Mouse (Mus musculus) heart, postnatal 25 days (tissue): Measurements from ENCODE around the gene Nr2f1. TPM values are rescaled to one million over a fixed set of nuclear protein-coding genes. Genes with fewer than 3 reads are reported as not detected.

ENCODE experiments used
- DNase-seq: peaks from one replicate; pipeline ENCODE4 v3.0.0; 2022; ENCODE audit warnings: low spot score
- intact Hi-C: fragments of 180-260 bp; cut with DNase I; formaldehyde crosslinking; loops from one replicate; pipeline ENCODE4 v1.15.1; 2025
- total RNA-seq, 2 experiments: library from RNA; stranded (reverse); gene quantifications; 2 replicates each; pipeline ENCODE4 v1.2.3; 2021

Nr2f1 gene
- total RNA-seq, 2 experiments from 2014 or later, result 2.3 to 2.9 TPM

GRCm38 (mm10) chr13:78183986-78184385, 15.6 kb downstream of the Nr2f1 start:
- intact Hi-C loops, result loop anchor here (5.0 kb wide), 1 partner anchor 317 kb away; no protein-coding TSS in a partner anchor
- DNase-seq, result no peak

GRCm38 (mm10) chr13:78183004-78183403, 16.6 kb downstream of the Nr2f1 start:
- no peak for DNase-seq
- intact Hi-C loops, result loop anchor here (5.0 kb wide), 1 partner anchor 316 kb away; no protein-coding TSS in a partner anchor

DNA sequence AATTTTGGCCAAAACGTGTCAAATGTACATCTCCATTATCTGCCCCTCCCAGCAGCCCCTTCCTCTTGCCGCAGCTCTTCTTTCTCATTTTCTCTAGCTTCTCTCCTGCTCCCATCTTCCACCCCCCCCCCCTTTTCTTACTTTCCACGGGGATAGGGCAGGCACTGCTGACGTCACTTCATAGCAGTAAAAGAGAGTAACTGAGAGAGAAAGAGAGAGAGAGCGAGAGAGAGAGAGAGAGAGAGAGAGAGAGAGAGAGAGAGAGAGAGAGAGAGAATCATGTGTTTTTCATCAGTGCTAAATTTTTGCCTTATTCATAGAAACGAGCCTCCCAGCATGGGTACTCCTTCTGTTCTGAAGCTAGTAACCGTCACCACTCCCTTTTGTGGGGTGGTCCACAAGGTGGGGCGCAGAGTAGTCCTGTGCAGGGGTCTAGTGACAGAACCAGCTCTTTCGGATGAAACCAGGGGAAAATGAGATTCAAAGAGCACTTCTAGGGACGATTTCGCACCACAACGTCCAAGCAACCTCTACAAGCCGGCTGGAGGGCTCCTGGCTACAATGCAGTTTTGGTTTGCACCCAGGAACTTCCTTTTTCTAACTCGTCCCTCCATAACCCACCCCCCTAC, 17.5 kb downstream of the Nr2f1 start:
- no peak for DNase-seq
- intact Hi-C loops, result loop anchor here (5.0 kb wide), 1 partner anchor 315 kb away; no protein-coding TSS in a partner anchor

DNA sequence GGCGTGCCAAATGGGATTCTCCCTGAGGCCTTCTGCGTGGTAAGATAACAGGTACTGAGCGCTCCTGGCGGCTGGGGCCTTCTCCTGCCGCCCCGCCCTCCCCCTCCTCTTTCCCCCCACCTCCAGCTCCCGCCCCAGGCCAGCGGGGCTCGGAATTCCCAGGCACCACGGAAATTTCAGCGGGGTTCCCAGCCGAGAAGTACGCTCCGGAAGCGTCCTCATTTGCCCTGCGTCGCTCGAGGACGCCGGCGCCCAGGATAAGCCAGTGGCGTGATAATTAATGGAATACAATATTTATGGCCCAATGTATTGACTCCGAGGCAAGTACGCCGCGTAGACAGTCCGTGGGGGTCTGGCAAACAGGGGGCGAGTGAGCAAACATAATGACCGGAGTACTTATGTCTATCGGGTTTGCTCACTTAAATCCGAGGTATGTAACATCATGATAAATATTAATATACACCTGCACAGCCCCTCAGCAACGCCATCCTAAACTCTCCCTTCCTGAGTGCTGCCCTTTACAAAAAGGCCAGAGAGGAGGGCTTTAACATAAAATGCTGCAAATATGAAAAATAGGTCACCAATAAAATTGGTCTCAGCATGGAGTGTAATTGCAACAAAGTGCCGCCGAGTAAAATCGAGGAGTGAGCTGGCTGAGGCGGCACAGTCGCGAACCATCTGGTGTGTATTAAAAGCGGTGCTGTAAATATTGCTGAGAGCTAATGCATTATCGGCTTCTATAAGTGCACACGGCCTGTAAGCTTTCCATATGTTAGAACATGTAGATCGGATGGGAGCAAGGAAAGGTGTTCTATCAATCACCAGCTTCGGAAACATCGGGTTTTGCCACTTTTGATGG, 18.3 kb downstream of the Nr2f1 start:
- no peak for DNase-seq
- intact Hi-C loops, result loop anchor here (5.0 kb wide), 1 partner anchor 314 kb away; no protein-coding TSS in a partner anchor

- DNase-seq, result no peak
Measured at GRCm38 (mm10) chr13:78180261-78180660, 19.3 kb downstream of the Nr2f1 start.

DNA sequence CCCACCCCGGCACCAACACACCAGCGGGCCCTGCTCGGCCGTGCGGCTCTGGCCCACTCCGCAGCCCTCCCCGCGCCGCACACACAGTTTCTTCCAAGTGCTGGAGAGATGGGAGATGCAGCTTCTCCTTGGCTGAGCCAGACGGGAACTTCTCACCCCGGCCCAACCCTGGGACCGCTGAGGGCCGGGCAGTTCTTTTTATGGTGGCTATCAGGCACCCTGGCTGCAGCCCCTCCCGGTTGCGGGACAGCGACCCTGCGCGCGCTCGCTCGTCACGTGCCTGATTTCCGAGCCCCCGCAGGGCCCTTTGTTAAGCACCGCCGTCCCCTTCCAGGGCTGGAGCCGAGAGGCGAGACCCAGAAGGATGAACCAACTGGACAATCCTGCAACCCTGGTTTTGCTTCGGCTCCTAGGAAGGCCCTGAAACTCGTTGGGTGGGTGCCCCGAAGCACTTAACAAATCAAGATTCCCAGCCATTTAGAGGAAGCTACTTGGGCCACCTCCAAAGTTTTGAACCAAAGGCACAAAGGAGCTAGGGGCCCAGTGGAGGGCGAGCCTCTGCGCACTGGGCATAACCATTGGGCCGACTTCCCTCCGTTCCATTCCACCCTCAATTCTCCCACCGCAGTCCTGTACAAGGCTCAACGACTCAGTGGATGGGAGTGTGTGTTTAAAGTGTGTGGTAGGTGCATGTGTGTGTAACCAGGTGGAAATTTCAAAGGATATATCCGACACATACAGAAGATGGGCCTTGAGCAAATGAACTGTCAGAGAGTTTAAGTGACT, 20.1 kb downstream of the Nr2f1 start:
- DNase-seq, result no peak
- intact Hi-C loops, result loop anchor here (5.0 kb wide), 1 partner anchor 312 kb away; no protein-coding TSS in a partner anchor

More at GRCm38 (mm10) chr13:78180261-78180660, 19.3 kb downstream of the Nr2f1 start:
- intact Hi-C loops, result loop anchor here (5.0 kb wide), 1 partner anchor 313 kb away; no protein-coding TSS in a partner anchor

- intact Hi-C loops, result no loop called here
- no peak for DNase-seq
Measured at GRCm38 (mm10) chr13:78178771-78179170, 20.8 kb downstream of the Nr2f1 start.

DNA sequence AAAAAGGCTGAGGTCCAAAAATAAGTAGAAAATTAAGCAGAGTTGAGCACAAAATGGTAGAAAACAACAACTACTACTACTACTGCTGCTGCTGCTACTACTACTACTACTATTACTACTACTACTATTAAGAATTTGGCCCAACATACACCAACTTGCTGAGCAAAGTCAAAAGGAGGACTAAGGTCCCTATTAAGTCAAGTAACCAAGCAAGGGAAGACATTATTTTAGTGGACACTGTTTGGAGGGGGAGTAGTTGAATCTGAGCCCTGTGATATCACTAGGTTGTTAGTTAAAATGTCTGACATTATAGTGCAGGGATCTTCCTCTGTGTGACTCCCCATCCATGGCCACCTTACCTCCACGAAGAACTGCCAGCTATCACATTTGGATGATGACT, 21.5 kb downstream of the Nr2f1 start:
- intact Hi-C loops, result no loop called here
- no peak for DNase-seq

DNA sequence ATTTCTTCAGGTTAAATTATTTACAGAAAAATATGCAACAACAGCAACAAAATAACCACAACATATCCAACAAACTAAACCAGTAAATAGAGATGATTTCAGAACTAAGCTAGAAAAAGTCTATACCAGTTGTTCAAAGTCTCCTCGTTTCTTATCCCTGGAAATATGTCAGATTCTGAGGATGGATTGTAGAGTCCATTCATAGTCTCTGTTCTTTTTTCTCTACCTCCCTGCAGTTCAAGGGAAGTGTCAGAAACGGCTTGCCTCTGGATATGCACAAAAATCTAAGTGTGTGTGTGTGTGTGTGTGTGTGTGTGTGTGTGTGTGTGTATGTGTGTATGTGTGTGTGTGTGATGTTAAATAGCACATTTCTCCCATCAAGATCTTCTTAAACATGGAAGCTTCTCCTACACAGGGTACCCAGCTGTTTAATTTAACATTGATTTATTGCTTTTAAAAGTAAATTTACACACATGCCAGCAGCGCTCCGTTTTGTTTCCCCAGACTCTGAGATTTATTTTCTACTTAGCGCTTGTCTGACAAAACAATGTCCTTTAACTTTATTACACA, 22.1 kb downstream of the Nr2f1 start:
- intact Hi-C loops, result no loop called here
- DNase-seq, result no peak

DNA sequence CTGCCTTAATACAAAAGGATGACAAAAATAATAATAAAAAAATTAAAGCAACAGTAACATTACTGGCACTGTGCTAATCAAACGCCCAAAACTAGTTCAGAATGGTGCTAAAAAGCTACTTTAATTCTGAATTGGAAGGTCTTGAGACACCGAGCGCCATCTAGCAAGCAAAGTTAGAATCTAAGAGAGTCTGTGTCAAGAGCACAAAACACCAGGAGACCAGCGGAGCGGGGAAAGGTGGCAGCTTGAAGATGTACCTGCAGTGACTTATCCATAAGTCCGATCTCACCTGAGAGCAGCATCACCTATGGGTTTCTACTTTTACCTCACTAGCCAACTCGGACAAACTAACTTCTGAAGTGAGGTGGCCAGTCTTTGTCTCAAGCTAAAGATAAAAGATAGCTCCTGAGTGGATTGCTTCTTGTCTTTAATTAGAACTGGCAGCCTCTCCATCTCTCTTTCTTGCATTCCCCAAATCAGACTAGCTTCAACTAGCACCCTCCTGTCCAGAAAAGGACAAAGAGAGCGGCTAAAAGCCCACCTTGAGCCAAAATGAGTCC, 23.7 kb downstream of the Nr2f1 start:
- intact Hi-C loops, result no loop called here
- DNase-seq, result no peak

DNA sequence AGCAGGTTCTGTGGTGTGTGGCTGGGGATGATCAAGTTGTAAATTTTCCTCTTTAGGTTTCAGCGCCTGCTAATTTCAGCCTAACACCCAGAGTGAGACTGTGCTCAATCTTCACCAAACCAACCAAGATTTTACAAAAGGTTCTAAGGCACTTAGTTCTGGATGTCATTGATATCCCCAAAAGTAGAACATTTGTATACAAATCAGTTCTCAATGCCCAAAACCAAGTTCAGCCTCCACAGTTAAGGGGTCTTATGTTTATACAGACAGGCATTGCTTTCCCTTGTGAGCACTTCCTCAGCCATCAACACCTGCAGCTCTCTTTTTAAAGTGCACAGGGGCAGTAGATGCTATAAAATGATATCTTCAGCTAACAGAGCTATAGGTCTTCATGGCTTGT, 24.7 kb downstream of the Nr2f1 start:
- intact Hi-C loops, result no loop called here
- no peak for DNase-seq

- DNase-seq, result no peak
- intact Hi-C loops, result no loop called here
Measured at GRCm38 (mm10) chr13:78174191-78174590, 25.4 kb downstream of the Nr2f1 start.

- DNase-seq, result no peak
- intact Hi-C loops, result no loop called here
Measured at GRCm38 (mm10) chr13:78172861-78173260, 26.7 kb downstream of the Nr2f1 start.

DNA sequence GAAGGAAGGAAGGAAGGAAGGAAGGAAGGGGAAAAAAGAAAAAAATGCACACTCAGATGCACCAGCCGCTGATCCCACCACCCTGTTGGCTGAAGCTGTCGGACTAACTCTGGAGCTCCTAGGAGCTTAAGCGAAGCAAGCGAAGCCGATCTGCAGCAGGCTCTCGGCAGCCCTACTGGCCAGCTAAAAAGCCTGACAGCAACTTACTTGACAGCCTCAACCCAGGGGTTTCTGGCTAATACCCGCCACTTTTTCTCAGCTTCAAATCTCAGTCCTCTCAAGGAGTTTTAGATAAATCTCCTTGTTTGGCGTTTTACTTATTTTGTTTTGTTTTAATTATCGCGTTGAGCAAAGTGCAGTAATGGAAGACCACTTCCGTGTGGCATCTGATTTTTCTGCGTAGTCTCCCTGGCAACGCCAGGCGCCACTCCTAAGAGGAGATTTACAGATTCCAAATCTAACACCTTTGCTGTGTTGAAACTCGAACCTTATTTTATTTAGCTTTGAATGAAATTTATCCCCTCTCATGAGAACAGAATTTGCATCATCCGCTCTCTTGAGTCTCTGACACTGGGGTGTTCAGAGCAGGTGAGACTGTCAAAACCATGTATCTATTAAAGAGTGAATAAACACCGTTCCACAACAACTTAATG, 27.4 kb downstream of the Nr2f1 start:
- DNase-seq, result no peak

DNA sequence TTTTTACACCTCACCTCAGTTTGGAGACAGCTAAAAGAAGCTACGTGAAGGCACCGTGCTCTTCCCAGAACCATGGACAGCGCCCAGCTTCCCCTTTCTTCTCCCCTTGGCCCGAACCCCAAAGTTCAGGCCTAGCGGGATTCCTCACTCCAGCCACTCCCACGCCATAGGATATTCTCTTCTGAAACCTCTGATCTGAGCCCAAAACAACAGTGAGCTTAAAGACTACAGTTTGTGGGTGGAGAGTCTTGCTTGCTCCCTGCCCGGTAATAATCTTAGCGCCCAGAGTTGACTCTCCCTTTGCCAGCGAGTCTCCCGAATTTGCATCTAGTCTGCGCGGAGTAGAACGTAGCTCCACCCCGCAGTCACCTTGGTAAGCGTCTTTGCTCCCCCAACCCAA, 28.2 kb downstream of the Nr2f1 start:
- DNase-seq, result no peak
- intact Hi-C loops, result no loop called here

More for the DNA sequence above, 27.4 kb downstream of the Nr2f1 start:
- intact Hi-C loops, result no loop called here

DNA sequence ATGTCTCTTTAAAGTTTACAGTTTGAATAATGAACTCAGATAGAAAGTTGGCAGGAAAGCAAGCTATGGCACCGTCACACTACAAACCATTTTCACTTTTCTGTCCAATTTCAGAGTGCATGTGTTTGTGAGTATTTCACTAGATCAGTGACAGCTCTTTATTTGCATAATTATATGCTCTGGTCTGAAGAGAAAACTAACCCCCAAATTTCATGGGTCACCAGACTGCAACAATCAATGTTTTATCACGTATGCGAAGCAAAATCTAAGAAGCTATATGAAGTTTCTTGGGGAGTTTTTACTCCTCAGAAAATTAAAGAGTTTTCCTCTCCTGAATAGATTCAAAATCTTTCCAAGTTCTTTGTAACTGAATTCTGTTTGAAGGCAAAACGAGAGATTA, 31.4 kb downstream of the Nr2f1 start:
- intact Hi-C loops, result no loop called here
- DNase-seq, result no peak

DNA sequence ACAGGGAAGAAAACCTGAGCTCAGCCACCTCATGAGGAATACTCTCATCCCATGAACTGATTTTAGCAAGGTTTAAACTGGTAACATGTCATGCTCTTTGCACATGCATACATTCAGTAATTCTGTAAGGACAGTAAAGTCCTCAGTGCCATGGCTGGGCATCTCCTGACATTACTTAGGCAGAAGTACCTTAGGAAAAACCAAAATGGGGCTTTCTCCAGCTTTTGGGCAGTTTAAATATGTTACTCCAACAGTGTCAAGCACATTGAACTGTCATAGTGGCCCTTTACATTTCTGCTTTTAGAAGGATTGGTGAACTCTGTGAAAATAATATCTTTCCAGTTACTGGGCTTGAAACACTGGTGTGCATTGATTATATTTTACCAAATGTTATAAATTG, 34.6 kb downstream of the Nr2f1 start:
- no peak for DNase-seq
- intact Hi-C loops, result loop anchor here (5.0 kb wide), 1 partner anchor 37 kb away; no protein-coding TSS in a partner anchor

DNA sequence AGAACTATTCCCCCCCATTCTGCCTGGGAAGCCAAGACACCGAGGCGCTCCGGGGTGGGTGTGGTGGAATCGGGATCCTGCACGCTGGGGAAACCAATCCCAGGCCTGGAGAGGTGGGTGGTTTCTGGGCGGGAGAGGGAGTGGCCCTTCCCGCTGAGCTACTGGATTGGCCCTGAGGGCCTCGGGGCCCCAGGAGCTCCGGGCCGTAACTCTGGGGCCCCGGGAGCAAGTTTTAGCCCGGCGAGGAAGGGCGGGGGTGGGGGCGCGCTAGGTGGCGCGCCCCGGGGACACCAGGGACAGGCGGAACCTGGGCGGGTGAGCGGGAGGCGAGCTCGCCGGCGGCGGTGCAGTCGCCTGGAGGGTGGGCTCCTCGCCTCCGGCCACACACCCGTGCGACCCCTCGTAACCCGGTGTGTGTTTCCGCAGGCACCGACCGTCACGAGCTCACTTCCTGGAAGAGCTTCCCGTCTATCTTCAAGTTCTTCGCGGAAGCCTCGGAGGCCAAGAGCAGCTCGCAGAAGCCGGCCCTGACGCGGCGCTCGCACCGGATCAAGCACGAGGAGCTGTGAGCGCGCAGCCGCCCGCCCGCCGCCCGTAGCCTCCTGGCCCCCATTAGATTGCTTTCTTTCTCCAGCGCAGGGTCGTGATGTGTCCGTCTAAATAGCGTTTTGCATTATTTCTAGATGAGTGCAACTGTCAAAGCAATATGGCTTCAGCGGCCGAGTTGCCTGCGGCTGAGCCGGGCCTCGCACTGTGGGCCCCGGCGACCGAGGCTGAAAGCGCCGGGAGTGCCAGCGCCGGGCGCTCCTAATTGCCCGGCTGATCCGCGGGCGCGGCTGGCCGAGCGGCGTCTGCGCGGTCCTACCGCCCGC, 36.2 kb downstream of the Nr2f1 start:
- DNase-seq, result peak; percentile 31
- intact Hi-C loops, result loop anchor here (5.0 kb wide), 1 partner anchor 39 kb away; no protein-coding TSS in a partner anchor
